Mouse (Mus musculus) bone marrow, adult 2 months (tissue): ENCODE results near the gene Spock1.

ENCODE experiments used
- CTCF ChIP-seq: fragments of 200-500 bp; IDR thresholded peaks from 2 replicates; pipeline ENCODE4 v1.5.1; 2011; ENCODE audit warnings: low read length, control low read depth; ENCODE audit not compliant: control insufficient read depth, insufficient read depth
- POLR2A ChIP-seq: fragments of 200-500 bp; IDR thresholded peaks from 2 replicates; pipeline ENCODE4 v1.6.1; 2011; ENCODE audit warnings: low read depth, mild to moderate bottlenecking, control low read depth, low read length, borderline replicate concordance; ENCODE audit not compliant: control insufficient read depth

DNA sequence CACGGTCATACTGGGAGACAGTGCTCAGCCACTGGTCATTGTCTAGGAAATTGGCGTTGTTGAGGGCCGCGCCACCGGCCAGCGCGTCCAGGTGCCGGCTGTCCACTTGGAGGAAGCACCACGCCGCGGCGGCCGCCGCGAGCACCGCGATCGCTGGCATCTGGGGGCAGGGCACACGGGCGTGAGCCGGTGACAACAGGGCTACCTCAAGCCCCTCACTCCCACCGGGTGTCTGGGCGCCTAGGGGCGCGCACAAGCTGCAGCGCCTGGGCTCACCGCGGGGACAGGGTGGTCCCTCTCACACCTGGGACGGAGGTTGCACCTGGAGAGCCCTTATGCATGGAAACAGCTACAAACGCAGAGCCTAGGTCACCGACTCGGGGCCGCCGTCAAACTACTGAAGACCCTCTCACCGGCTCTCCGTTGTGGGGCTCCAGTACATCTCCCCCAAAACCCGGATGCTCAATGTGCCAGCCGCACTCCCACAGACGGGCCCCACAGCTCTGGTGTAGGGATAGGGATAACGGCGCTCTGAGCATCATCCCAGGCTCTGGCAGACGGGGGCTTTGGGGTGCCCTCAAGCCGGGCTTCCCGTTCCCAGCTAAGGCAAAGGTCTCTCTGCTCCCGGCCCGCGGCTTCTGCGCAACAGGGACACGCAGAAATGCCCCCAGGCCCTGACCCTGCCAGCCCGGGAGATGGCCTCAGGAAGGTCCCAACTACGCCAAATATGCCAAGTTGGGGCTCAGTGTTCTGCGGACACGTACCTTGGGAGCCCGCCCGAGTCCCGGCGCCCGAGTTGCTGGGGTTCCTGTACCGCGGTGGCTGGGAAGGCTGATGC lies 485 bp downstream of the Spock1 start:
- TF ChIP-seq POLR2A, result no peak
- TF ChIP-seq CTCF, result no peak
